Mouse (Mus musculus) layer of hippocampus, postnatal 10 days (tissue): ENCODE data around the gene Uhrf1bp1l. TPM values are rescaled to one million over a fixed set of nuclear protein-coding genes. Genes with fewer than 3 reads are reported as not detected.

ENCODE experiments used
- DNase-seq, 2 experiments: peaks; one replicate each; pipeline ENCODE4 v3.0.0; 2021; ENCODE audit warnings: low spot score in 2 of 2
- total RNA-seq, 2 experiments: library from RNA; stranded (reverse); gene quantifications; 2 replicates each; pipeline ENCODE4 v1.2.3; 2021

The Uhrf1bp1l gene
- total RNA-seq, 2 experiments from 2014 or later = 81.1 to 81.4 TPM

- no peak for DNase-seq
Observed at GRCm38 (mm10) chr10:89837476-89837875, 92.7 kb downstream of the Uhrf1bp1l start.

GRCm38 (mm10) chr10:89838834-89839233 is 94.0 kb downstream of the Uhrf1bp1l start:
- no peak for DNase-seq

- DNase-seq = no peak
Observed at GRCm38 (mm10) chr10:89850951-89851350, 106.2 kb downstream of the Uhrf1bp1l start.

- DNase-seq = peak; percentile 50 to 64
Observed at GRCm38 (mm10) chr10:89855251-89855875, 110.6 kb downstream of the Uhrf1bp1l start.

- peak; percentile 49 to 54 for DNase-seq
Observed at GRCm38 (mm10) chr10:89856286-89856685, 111.5 kb downstream of the Uhrf1bp1l start.

GRCm38 (mm10) chr10:89868211-89868610 is 123.4 kb downstream of the Uhrf1bp1l start:
- DNase-seq = no peak

- no peak for DNase-seq
Observed at GRCm38 (mm10) chr10:89868836-89869235, 124.0 kb downstream of the Uhrf1bp1l start.

Other genes with a start within 250 kb of the Uhrf1bp1l start
- under 1 TPM; 0.22 to 0.41 TPM for gene Nr1h4, start 211.4 kb upstream of the Uhrf1bp1l start, total RNA-seq
- gene Slc17a8, start 123.7 kb upstream of the Uhrf1bp1l start, total RNA-seq = 1 to 10 TPM; 2.9 to 3.1 TPM
- gene Scyl2, start 58.7 kb upstream of the Uhrf1bp1l start, total RNA-seq = 10 to 100 TPM; 30.8 to 34.4 TPM
- 10 to 100 TPM; 24.9 to 25.7 TPM for gene Actr6, start 12.7 kb upstream of the Uhrf1bp1l start, total RNA-seq
- 100 to 1,000 TPM; 417 TPM for gene Anks1b, start 128.5 kb downstream of the Uhrf1bp1l start, total RNA-seq